Mouse (Mus musculus): Measurements from ENCODE around the gene Gclc.

The Gclc gene

DNA sequence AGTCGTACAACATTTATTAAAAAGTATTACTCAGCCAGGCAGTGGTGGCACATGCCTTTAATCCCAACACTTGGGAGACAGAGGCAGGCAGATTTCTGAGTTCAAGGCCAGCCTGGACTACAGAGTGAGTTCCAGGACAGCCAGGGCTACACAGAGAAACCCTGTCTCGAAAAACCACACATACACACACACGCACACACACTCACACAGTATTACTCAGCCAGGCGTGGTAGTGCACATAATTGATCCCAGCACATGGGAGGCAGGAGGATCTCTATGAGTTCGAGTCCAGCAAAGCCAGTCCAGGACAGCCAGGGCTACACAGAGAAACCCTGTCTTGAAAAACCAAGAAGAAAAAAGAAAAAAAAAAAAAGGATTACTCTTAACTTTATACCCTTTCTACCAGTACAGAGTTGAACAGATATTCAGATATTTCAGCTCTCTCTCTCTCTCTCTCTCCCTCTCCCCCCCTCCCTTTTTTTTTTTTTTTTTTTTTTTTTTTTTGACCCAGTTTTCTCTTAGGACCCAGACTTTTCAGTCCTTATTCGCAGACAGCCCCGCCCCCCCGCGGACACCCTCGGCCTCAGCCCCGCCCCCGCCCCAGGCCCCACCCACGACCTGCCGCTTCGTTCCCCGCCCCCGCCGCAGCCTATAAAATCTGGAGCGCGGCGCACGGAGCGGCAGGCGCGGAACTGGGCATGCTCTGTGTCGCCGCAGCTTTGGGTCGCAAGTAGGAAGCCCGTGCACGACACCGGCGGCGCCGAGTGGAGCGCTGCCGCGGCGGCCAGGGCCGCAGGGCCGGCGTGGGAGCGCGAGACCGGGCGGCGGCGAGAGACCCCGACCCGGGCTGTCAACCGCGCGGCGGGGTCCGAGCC, at the start of gene Gclc:
Gene Gclc (plus strand): TSS at position 683 of the 875 bp plus-strand sequence.
- DNase-seq (ENCODE audit: low spot score) = peak; percentile 90

DNA sequence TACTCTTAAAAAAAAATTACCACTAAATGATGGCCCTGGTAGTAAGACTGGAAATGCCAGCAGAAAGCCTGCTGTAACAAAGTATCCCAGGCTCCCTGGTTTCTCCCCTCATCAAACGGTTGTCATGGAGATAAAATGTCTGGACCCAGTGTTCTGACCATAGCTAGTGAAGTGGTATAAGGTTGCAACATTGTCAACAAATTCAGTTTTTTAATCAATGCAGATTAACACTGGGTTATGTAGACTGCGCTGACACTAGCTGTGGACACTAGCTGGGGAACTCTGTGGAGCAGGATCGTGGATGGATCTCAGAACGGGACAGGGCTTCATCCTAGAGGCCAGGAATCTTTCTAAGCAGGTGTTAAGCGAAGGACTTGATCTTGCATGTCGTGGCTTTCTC, 47.8 kb upstream of the Gclc start:
- DNase-seq (ENCODE audit: low spot score) = no peak

DNA sequence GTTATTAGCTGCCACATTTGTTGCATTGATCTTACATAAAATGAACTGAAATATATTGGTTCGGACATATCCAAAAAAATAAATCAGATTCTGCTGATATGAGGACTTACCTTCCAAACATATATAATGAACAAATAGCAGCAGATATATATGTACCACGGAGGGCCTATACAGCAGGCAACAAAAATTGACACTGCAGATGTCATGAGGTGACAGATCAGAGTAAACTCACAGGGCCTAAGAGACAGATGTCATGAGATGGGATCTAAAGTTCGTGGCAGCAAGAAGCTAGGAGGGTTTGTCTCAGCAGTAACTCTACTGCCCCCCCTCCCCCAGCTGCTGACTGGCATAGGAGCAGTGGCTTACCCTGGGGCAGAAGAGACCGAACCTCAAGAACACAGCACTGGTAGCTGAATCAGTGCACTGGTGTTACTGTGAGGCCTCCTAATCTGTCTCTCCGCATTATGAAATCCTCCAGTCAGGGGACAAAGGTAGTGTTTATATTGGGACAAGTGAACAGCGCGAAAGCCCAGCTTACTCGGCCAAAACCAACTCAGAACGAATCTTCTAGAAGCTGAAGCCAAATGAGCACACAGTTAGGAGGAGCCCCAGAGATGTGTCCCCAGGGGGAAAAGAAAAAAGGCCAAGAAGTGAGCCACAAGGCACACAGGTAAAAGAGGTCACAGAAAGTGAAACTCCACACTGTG, 46.7 kb upstream of the Gclc start:
- no peak for DNase-seq (ENCODE audit: low spot score)

DNA sequence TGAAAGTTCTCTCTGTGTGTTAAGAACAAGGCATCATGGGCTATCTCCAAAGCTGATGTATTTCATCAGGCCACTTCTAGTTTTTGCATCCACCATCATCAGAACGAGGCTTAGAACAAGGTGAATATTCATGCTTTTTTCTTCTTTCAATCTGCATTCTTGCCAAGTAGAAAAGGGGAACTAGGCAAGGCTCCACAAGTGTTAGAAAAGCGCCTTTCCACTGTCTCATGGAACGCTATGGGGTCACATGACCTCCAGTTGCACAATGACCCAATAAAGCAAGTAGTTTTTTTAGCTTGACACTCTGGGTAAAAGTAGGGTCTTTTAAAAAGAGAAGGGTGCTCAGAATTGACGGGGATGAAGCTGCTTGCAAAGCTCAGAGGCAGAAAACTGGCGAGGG, 45.4 kb upstream of the Gclc start:
- no peak for DNase-seq (ENCODE audit: low spot score)

DNA sequence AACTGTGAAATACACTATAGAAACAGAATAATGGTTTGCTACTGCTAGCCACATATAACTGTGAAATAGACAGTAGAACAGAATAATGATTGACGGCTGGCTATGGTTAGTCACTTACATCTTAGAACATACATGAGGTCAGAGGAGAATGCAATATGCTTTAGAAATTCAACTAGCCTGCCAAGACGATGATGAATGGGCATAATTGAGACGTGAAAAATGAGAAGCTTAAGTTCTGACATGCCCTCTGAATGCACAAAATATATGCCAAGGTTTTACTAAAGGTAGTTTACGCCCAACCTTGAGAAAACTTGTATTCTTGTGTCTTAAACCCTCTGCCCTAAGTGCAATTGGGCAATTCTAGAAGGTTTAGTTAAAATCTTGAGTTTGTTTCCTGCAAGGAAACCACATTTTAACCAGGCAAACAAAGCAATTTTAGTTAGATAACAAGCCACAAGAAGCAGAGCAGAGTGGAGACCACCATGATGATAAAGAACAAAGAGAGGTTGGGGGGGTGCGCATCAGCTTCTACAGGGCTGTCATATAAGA, 43.2 kb upstream of the Gclc start:
- no peak for DNase-seq (ENCODE audit: low spot score)

DNA sequence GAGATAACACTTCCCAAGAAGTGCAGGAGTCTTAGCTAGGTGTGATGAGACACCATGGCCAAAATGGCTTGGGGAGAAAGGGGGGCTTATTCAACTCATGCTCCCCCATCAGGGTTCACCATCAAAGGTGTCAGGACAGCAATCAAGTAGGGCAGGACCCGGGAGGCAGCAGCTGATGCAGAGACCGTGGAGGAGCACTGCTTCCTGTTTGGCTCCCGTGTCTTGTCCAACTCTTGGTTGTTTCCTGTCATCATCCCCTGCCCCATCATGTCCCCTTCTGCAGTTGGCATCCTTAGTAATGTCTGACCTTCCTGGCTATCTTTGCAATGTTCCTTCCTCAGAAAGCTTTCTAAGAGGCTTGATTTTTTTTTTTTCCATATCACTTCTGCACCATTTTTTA, 41.5 kb upstream of the Gclc start:
- no peak for DNase-seq (ENCODE audit: low spot score)

DNA sequence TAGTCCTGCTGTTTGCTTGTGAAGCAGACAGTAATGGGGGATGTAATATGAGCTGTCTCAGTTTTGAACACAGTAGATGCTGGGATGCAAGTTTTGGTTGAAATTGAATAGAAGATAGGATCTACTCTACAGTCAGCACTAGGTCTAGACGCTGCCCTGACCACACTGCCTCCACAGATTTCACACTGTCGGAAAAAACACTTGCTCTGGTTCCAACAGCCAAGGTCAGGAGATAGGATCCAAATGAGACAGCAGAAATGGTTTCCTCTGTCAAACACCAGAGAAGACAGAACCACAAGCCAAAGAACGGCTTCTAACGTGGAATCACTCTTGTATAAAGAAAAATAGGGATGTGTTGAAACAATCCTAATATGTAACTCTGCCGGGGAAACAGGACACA, 41.0 kb upstream of the Gclc start:
- DNase-seq (ENCODE audit: low spot score) = no peak

DNA sequence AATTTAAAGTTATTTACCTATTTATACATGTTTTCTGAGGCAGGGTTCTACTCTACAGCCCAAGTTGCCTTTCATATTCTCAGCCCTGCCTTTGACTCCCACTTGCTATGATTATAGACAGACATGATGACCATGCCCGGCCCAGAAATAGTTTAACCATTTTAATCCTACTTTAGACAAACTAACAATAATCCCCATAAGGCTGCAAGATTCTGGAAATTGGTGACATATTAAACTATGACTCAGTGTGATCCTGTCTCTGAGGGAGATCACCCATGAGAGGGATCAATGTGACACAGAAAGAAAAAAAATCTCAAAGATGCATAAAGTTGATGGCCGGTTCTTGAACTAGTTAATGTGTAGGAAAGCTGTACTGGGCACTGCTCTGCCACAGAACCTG, 39.1 kb upstream of the Gclc start:
- DNase-seq (ENCODE audit: low spot score) = no peak

DNA sequence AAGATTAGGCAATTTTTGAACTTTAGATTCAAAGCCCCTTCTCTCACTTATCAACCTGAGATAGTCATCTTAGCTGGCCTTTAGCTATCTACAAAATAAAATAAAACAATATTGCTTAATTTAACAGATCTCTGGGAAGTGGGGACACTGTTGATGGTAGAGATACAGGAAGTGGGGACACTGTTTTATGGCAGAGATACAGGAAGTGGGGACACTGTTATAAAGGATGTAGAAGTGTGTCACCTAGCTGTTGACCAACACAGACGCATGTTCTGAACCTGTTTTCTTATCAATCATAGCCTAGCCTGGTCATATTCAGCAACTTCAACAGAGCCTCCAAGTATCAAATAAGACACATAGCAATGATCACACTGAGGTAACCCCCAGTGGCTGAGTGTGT, 38.3 kb upstream of the Gclc start:
- DNase-seq (ENCODE audit: low spot score) = no peak

DNA sequence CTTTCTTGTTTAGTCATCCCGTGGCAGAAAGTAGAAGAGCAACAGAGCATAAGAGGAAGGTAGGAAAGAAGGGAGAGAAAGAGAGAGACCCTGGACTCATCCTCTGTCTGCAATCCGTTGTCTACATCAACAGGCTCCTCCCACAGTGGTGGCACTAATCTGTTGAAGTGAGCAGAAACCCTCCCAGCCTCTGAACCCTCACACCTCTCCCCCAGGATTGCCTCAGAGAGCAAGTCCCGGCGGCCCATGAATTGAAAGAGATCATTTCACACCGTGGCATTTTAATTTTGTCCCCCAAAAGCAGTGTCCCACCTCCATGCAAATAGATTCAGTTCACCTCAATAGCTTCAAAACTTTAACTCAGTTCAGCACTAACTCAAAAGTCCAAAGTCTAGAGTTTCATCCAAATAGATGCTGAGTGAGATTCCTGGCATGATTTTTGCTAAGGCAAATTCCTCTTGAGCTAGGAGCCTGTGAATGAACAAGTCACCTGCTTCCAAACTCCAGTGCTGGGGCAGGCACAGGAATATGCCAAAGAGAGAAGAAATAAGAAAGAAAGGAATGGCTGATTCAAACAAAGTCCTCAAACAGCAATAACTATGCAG, 36.4 kb upstream of the Gclc start:
- no peak for DNase-seq (ENCODE audit: low spot score)

DNA sequence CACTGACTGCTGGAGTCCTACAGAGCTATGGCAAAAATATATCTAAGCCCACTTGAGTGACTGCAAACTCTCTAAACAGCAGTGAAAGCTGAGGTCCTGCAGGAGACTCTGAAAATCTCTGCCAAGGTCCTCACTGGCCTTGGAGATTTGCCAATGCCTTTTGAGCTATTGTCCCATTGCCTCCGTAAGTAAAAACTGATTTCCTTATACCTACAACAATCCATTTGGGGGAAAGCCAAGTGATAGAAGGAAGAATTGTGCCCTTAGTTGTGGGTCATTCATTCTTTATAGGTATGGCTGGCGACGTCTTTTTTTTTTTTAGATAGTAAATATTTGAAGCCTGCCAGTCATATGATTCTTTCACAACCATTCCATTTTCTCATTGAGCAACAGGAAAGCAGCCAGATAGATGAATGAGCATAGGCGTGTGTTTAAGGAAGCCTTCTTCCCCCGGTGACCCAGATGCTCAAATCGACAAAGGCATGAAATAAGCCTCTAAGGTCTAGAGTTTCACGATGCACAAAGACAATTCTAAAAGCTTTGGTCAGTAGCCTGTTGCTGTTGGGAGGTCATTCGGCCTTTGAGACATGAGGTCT, 35.4 kb upstream of the Gclc start:
- DNase-seq (ENCODE audit: low spot score) = no peak

DNA sequence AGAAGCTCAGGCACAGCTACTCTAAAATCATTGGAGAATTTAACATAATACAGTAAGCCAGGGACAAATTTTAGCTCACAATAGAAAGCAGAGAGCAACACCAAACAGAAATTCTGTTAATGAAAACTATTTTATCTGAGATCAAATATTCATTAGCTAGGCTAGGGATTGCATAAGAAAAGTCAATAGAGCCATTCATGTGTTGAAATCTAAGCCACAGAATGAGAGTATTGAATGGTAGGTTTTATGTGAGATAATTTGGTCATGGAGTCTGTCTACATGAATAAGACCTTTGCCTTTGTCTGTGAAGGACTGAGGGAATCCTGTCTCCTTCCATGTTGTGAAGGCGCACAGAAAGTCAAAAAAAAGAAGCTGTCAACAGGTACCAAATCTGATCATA, 34.7 kb upstream of the Gclc start:
- no peak for DNase-seq (ENCODE audit: low spot score)

DNA sequence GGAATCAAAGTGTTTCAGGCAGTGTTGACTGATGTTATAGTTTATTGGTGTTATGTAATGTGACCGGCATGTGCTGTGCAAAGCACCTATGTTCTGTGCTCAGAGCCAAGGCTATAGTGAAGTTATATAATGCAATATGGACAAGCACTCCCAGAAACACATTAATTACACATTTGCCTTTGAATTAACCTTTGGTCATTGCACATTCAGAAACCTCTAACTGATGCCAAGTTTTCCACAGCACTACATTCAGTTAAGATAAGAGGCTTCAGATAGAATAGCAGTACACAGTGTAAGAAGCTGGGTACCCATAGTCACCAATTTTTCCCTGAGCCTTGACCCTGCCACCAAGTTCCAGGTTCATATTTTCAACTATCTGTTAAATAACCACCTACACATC, 32.0 kb upstream of the Gclc start:
- DNase-seq (ENCODE audit: low spot score) = no peak

DNA sequence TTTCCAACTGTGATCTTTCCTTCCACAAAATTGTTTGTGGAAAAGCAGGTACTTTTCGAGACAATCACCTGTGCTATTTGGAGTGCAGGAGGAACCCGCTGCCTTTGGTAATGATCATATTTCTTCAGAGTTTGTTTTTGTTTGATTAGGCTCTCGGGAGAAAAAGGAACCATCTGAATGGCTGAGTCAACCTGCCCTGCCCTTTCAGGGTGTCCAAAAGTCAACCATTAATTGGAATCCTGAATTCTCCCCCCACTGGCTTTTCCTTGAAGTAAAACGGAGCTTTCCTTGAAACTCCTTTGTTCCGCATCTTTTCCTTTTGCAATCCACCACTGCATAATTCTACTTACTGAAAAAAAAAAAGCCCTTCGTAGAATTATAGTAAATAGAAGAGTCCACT, 30.1 kb upstream of the Gclc start:
- DNase-seq (ENCODE audit: low spot score) = no peak

DNA sequence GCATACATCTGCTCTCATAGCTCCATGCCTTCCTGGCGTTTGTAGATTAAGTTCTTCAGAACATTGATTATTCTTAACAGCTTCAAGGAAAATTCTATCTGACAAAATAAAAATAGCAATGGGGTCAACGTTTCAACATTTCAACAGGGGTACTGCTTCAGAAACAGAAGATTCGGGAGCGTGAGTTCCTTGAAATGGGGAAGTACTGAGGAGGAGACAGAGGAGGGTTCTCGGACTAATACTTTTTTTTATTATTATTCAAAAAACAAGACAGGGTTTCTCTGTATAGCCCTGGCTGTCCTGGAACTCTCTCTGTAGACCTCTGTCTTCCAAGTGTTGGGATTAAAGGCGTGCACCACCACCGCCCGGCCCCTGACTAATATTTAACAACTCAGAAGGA, 28.9 kb upstream of the Gclc start:
- DNase-seq (ENCODE audit: low spot score) = no peak

DNA sequence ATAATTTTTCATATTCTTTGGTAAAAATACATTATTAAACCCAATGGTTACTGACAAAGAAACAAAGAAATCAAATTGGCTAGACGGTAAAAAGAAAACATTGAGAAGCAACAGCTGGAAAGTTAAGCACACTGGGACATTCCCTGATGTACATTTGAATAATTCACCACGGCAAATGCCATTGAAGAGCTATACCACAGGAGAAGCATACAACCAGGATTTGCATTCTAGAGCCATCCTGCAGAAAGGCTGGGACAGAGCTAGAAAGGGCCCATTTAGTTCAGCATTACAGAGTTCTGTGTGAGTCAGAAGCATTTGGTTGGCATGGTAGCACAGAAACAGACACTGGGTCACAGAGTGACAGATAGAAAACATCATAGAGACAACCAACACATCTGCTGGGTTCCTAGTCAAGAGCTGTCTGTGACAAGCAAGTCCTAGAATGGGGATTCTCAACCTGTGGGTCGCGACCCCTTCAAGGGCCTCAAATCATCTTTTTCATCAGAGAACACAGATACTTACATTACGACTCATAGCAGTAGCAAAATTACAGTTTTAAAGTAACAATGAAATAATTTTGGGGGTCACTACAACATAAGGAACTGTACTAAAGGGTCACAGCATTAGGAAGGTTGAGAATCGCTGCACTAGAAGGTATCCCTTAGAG, 28.2 kb upstream of the Gclc start:
- no peak for DNase-seq (ENCODE audit: low spot score)

DNA sequence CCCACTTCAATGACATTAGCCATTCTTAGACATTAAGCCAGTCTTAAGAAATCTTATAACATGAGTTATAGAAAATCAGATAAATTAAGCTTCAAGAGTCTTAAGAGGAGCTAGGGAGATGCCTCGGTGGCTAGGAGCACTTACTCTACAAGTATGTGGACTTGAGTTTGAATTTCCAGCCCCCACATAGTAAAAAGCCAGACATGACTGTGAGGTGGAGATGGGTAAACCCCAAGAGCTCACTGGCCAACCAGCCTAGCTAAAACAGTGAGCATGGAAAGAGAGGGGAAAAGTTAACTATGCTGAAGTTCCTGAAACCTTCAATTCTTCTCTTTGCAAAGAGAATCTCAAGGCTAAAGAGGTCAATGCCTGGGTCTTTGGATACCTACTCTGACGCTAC, 27.3 kb upstream of the Gclc start:
- no peak for DNase-seq (ENCODE audit: low spot score)

DNA sequence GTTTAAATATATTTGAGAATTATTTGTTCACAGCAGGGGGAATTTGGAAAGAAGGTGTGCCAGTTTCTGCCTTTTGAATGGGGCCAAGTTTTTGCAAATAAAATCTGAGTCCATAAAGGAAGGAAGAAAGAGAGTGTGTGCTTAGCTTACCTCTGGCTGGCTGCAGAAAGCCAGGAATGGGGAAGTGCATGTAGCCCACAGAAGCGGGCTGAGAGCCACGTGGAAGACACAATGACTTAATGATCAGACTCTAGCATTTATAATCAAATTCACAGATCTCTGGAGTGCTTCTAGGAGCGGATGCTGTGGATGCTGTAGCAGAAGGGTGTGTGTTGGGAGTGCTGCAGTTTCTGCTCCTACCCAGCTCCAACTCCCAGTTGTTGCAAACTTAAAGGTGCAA, 22.3 kb upstream of the Gclc start:
- DNase-seq (ENCODE audit: low spot score) = no peak

DNA sequence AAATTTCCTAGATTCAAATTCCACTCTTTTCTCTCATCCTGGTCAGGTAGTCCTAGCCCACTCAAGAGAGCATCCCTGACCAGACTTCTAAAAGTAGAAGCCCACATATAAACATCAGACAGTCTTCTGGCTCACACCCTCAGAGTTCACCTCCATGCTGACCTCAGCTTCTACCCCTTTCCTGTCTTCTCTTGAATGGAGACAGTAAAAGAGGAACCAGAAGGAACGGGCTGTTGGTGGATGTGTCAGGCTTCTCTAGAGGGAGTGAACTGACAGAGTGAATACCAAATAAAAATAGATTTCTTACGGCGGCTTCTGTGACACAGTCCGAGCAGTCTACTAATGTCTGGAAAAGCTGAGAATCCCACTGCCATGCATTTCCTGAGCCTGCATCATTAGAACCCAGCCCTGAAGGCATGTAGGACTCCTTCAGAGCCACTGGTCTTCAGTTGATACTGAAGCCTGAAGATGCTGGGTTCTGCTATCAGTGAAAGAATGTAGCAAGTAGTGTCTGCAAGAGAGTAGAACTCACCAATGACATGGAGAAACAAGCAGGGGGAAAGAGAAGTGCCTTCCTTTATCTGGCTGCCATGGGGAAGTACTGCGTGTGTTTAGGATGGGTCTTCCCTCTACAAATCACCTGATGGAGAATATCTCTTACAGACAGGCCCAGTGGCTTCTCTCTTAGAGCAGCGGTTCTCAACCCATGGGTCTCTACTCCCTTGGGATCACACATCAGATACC, 16.9 kb upstream of the Gclc start:
- DNase-seq (ENCODE audit: low spot score) = no peak

DNA sequence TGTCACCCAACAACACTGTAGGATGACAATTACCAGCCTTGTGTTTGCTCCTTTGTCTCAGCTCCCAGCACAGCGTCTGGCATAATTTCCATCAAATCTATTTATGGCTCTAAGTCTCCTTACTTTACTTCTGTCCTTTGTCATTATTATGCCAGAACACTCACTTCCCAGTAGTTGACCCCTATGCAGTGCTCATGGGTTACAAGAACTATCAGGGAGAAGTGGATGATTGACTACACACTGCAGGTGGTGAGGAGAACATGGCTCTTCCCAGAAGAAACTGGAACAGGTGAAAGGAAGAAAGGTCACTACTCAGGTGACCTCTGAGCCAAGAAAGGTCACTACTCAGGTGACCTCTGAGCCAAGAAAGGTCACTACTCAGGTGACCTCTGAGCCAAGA, 12.9 kb upstream of the Gclc start:
- no peak for DNase-seq (ENCODE audit: low spot score)

DNA sequence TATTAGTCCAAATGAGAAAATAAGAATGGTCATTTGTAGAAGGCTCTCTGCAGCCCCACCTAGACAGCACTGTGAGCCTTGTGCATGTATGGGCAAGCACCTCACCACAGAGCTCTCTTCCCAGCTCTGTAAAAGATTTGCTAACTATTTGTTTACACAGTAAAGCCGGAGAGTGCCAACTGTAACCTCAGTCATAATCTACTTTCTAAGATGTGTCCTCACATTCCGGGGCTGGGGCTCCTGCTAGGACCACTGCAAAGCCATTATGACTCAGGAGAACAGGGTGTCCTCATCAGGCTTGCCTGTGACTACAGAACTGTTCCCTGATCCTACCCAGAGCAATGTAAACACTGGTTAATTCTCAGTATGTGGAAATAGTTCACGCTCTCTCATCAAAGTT, 9.5 kb upstream of the Gclc start:
- DNase-seq (ENCODE audit: low spot score) = no peak
